Mouse (Mus musculus) hindbrain, postnatal 0 days (tissue): ENCODE measurements at regions not wholly inside any gene's neighbourhood (a gene's known extent, or its start where the extent isn't known, plus 50 kb on each side); places are given as distances from the start of the nearest gene placed in this dataset.

ENCODE experiments used
- ATAC-seq: fragments of 200-750 bp; cut with Nextera tagmentation; 2 replicates; pipeline ENCODE4 v1.8.0; 2017; ENCODE audit warnings: mild to moderate bottlenecking, moderate TSS enrichment, moderate library complexity
- DNase-seq: peaks from one replicate; pipeline ENCODE4 v3.0.0-alpha.2; 2015; ENCODE audit warnings: low spot score
- H3K27ac ChIP-seq: fragments of 300-500 bp; sonication (generic); 2 replicates; pipeline ENCODE4 v1.5.1; 2014; ENCODE audit warnings: mild to moderate bottlenecking
- H3K27me3 ChIP-seq: fragments of 300-500 bp; sonication (generic); 2 replicates; pipeline ENCODE4 v1.6.1; 2014; ENCODE audit warnings: low read length, mixed read lengths; ENCODE audit not compliant: insufficient read depth
- H3K36me3 ChIP-seq: fragments of 300-500 bp; sonication (generic); 2 replicates; pipeline ENCODE4 v1.6.1; 2014; ENCODE audit warnings: low read length, mixed read lengths; ENCODE audit not compliant: insufficient read depth
- H3K4me1 ChIP-seq: fragments of 300-500 bp; sonication (generic); 2 replicates; pipeline ENCODE4 v1.6.1; 2014; ENCODE audit warnings: antibody characterized with exemption, low read length, mixed read lengths; ENCODE audit not compliant: insufficient read depth
- H3K4me2 ChIP-seq: fragments of 300-500 bp; sonication (generic); 2 replicates; pipeline ENCODE4 v1.6.1; 2014; ENCODE audit warnings: low read depth, mild to moderate bottlenecking, low read length, moderate library complexity, mixed read lengths
- H3K4me3 ChIP-seq: fragments of 300-500 bp; sonication (generic); 2 replicates; pipeline ENCODE4 v1.5.1; 2014; ENCODE audit warnings: low read length
- H3K9ac ChIP-seq: fragments of 300-500 bp; sonication (generic); replicated peaks from 2 replicates; pipeline ENCODE4 v1.6.1; 2014; ENCODE audit warnings: mild to moderate bottlenecking, low read length, moderate library complexity, mixed read lengths
- H3K9me3 ChIP-seq: fragments of 300-500 bp; sonication (generic); 2 replicates; pipeline ENCODE4 v1.6.1; 2016; ENCODE audit warnings: low read length, mixed read lengths
- CTCF ChIP-seq: IDR thresholded peaks from 2 replicates; pipeline ENCODE4 v1.5.1; 2016; ENCODE audit warnings: antibody characterized with exemption, control low read depth, low read depth
- WGBS: fragments of 180-500 bp; shearing (Covaris S2); extraction: QIAGEN DNeasy Blood & Tissue Kit; methylation state at CpG from one replicate; pipeline ENCODE4 v1.1.7; 2014; 5-methylcytosine and 5-hydroxymethylcytosine counted together

- ATAC-seq: no peak
- 86% methylated on average over 1 of the region's 1 CpGs for WGBS
These were observed 397.3 kb downstream of the Ttll7 start for GRCm38 (mm10) chr3:147249466-147249865.

GRCm38 (mm10) chr3:147249906-147250305, 397.7 kb downstream of the Ttll7 start:
- Histone ChIP-seq H3K27ac (no peak overlapping the region), H3K36me3 (no peaks in the 10 kb centered on the region), H3K27me3 (no peaks in the 10 kb centered on the region; the same call in 1 of the 2 replicates), H3K9me3 (no peaks in the 10 kb centered on the region), H3K9ac (no peak overlapping the region), H3K4me1 (no peaks in the 10 kb centered on the region), H3K4me3 (no peak overlapping the region), H3K4me2 (no peak overlapping the region)
- ATAC-seq (no peak), DNase-seq (no peak)
- TF ChIP-seq CTCF: no peak
- 82% methylated on average over 2 of the region's 2 CpGs for WGBS

More at GRCm38 (mm10) chr3:147249466-147249865, 397.3 kb downstream of the Ttll7 start:
- no peak overlapping the region for H3K9ac ChIP-seq
- H3K4me2 ChIP-seq: no peak overlapping the region
- H3K27me3 ChIP-seq: no peaks in the 10 kb centered on the region; the same call in 1 of the 2 replicates
- no peak for TF ChIP-seq CTCF
- no peak for DNase-seq
- no peak overlapping the region for H3K27ac ChIP-seq
- H3K9me3 ChIP-seq: no peaks in the 10 kb centered on the region
- no peaks in the 10 kb centered on the region for H3K4me1 ChIP-seq
- no peak overlapping the region for H3K4me3 ChIP-seq
- H3K36me3 ChIP-seq: no peaks in the 10 kb centered on the region

- no peak for TF ChIP-seq CTCF
- no peaks in the 10 kb centered on the region; the same call in 1 of the 2 replicates for H3K27me3 ChIP-seq
- no peak for DNase-seq
- H3K27ac ChIP-seq: no peak overlapping the region
- no peaks in the 10 kb centered on the region for H3K4me1 ChIP-seq
- whole genome bisulfite sequencing: 79% methylated on average over 4 of the region's 4 CpGs
- no peak overlapping the region for H3K4me3 ChIP-seq
- no peaks in the 10 kb centered on the region for H3K36me3 ChIP-seq
- H3K9ac ChIP-seq: no peak overlapping the region
- no peak for ATAC-seq
- no peaks in the 10 kb centered on the region for H3K9me3 ChIP-seq
- no peak overlapping the region for H3K4me2 ChIP-seq
These were observed 400.1 kb downstream of the Ttll7 start for GRCm38 (mm10) chr3:147252226-147252788.

- WGBS: 69% methylated on average over 6 of the region's 6 CpGs
- Histone ChIP-seq H3K36me3 (no peaks in the 10 kb centered on the region), H3K4me2 (no peak overlapping the region), H3K9ac (no peak overlapping the region), H3K9me3 (no peaks in the 10 kb centered on the region), H3K27ac (no peak overlapping the region), H3K27me3 (no peaks in the 10 kb centered on the region; the same call in 1 of the 2 replicates), H3K4me3 (no peak overlapping the region), H3K4me1 (no peaks in the 10 kb centered on the region)
- ATAC-seq: no peak
- DNase-seq: no peak
- no peak for TF ChIP-seq CTCF
These were observed 400.6 kb downstream of the Ttll7 start for GRCm38 (mm10) chr3:147252812-147253211.

GRCm38 (mm10) chr3:147254454-147254853, 402.3 kb downstream of the Ttll7 start:
- ATAC-seq: no peak
- WGBS: 35% methylated on average over 5 of the region's 5 CpGs
- H3K4me3 ChIP-seq: no peak overlapping the region

GRCm38 (mm10) chr3:147260958-147261595, 408.9 kb downstream of the Ttll7 start:
- 86% methylated on average over 10 of the region's 10 CpGs for WGBS
- Histone ChIP-seq H3K4me1 (no peaks in the 10 kb centered on the region), H3K4me2 (no peak overlapping the region), H3K9ac (no peak overlapping the region), H3K36me3 (no peaks in the 10 kb centered on the region), H3K4me3 (no peak overlapping the region), H3K27ac (no peak overlapping the region), H3K9me3 (no peaks in the 10 kb centered on the region), H3K27me3 (no peaks in the 10 kb centered on the region)
- TF ChIP-seq CTCF: no peak
- ATAC-seq (no peak), DNase-seq (no peak)

More at GRCm38 (mm10) chr3:147254454-147254853, 402.3 kb downstream of the Ttll7 start:
- DNase-seq: no peak
- Histone ChIP-seq H3K27me3 (no peaks in the 10 kb centered on the region; the same call in 1 of the 2 replicates), H3K27ac (no peak overlapping the region), H3K36me3 (no peaks in the 10 kb centered on the region), H3K9ac (no peak overlapping the region), H3K9me3 (no peaks in the 10 kb centered on the region), H3K4me1 (no peaks in the 10 kb centered on the region), H3K4me2 (no peak overlapping the region)
- TF ChIP-seq CTCF: no peak

- ATAC-seq (no peak), DNase-seq (no peak)
- Histone ChIP-seq H3K9me3 (no peaks in the 10 kb centered on the region), H3K27me3 (no peaks in the 10 kb centered on the region), H3K4me1 (no peaks in the 10 kb centered on the region), H3K4me2 (no peak overlapping the region), H3K36me3 (no peaks in the 10 kb centered on the region), H3K9ac (no peak overlapping the region), H3K27ac (no peak overlapping the region), H3K4me3 (no peak overlapping the region)
- TF ChIP-seq CTCF: no peak
- 74% methylated on average over 5 of the region's 5 CpGs for WGBS
These were observed 414.4 kb downstream of the Ttll7 start for GRCm38 (mm10) chr3:147266556-147266955.
